Mouse (Mus musculus): ENCODE results near the gene Ppp4r1.

The Ppp4r1 gene

DNA sequence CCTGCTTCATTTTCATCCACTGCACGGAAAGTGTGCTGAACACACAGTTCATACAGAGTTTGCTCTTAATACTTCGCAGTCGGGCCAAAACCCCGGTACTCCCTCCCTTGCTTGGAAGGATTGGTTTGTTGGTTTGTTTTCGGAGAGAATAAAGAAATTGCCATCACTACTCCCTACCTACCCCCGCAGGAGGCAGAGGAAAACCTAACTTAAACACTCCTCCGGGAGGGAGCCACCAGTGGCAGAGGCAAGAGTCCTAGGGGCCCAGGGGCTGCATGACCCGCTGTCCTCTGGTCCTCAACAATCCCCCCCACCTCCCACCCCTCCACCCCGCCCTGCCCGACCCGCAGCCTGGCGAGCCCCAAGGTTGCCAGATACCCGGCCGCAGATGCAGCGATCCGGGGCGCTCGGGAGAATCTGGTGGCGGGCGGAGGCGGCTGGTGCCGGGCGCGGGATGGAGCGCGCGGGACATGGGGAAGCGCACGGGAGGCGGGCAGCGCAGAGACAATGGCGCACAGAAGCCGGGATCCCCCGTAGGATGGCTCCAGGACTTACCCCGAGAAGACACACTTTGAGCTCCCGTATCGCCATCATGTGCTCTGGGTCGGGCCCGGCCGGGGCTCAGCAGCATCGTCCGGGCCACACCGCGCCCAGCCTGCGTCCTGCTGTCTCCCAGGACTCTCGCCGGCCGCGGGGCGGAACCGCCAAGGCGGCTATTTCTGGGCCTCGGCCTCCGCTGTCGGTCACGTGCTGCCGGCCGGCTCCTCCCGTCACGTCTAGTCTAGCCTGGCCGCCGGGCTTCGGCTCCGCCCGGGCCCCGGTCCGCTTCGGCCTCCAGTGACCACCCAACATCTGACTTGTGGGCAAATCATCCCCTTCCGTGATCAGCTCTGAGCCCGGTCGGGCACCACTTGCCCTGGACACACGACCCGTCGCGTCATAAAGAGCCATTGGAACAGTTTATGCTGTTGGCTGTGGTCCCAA, 10.1 kb upstream of the Ppp4r1 start, which contains the start of gene Rab31:
Rab31 (minus strand) TSS at position 802 of the 984 bp plus-strand sequence.
- peak; percentile 69 for DNase-seq (ENCODE audit: low read depth, low spot score)

DNA sequence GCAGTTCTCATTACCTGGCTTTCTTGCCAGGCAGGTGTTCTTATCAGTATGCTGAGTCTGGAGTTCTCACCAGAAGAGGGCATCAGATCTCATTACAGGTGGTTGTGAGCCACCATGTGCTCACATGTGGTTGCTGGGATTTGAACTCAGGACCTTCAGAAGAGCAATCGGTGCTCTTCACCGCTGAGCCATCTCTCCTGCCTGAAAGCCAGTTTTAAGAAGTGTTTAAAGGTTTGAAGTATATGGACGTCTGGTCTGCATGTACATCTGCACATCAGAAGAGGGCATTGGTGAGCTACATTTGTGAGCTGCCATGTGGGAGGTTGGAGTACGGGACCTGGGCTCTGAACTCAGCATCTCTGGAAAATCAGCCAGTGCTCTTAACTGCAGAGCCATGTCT, 8.8 kb upstream of the Ppp4r1 start:
- DNase-seq (ENCODE audit: low read depth, low spot score): no peak

DNA sequence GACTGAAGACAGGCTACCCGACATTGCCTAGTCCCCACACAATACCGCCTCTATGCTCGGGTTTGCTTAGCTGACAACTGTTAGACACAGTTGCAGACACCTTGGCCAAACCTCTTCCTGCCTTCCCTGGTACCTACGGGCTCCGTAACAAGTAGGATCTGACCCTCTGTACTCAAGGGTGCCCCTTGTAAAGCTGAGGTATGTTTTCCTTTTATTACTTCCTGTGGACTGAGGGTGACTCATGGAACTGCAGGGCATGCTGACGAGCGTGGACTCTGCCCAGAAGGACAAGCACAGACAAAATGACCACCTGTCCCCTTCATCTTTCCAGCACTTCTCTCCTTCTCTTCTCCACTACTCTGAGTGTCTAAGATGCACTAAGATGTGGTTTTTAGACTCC, 7.9 kb upstream of the Ppp4r1 start:
- no peak for DNase-seq (ENCODE audit: low read depth, low spot score)

DNA sequence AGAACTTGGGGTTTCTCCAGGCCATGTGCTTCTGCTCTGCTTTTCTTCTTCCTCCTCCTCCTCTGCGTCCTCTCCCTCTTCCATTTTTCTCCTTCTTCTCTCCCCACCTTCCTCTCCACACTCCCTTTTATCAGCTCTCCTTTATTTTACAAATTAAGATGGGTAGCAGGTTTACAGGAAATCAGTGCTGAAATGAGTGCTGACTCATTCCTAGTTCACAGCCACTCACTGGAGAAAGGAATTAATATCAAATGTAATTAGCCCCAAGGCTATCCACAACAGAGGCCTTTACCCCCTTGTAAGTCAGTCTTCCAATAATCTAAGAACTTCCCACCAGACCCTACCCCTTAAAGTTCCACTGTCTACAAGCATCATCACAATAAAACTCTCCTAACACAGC, 6.1 kb upstream of the Ppp4r1 start:
- no peak for DNase-seq (ENCODE audit: low read depth, low spot score)

DNA sequence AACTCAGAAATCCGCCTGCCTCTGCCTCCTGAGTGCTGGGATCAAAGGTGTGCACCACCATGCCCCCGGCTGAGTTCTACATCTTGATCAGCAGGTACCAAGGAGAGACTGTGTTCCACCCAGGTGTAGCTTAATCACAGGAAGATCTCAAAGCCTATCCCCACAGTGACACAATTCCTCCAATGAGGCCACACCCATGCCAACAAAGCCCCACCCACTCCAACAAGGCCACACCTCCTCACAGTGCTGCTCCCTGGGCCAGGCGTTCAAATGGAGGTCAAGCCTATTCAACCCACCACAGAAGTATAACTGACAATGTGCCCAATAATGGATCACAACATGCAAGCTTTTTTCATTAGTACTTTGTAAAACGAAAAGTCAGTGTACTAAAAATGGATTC, 4.9 kb upstream of the Ppp4r1 start:
- DNase-seq (ENCODE audit: low read depth, low spot score): no peak

DNA sequence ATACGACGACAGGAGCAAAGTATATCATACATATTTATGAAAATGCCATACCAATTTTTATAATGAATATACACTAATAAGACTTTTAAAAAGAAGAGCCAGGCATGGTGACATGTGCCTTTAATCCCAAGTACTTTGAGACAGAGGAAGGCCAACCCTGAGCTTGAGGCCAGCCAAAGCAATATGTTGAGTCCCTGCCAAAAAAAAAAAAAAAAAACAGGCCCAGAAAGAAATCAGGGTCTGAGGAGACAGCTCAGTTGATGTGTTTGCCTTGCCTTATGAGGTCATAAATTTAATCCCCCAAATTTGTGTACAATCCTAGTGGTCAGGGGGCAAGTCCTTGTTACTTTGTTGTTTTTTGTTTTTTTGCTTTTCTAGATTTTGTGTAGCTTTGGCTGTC, 1.4 kb upstream of the Ppp4r1 start:
- no peak for DNase-seq (ENCODE audit: low read depth, low spot score)

DNA sequence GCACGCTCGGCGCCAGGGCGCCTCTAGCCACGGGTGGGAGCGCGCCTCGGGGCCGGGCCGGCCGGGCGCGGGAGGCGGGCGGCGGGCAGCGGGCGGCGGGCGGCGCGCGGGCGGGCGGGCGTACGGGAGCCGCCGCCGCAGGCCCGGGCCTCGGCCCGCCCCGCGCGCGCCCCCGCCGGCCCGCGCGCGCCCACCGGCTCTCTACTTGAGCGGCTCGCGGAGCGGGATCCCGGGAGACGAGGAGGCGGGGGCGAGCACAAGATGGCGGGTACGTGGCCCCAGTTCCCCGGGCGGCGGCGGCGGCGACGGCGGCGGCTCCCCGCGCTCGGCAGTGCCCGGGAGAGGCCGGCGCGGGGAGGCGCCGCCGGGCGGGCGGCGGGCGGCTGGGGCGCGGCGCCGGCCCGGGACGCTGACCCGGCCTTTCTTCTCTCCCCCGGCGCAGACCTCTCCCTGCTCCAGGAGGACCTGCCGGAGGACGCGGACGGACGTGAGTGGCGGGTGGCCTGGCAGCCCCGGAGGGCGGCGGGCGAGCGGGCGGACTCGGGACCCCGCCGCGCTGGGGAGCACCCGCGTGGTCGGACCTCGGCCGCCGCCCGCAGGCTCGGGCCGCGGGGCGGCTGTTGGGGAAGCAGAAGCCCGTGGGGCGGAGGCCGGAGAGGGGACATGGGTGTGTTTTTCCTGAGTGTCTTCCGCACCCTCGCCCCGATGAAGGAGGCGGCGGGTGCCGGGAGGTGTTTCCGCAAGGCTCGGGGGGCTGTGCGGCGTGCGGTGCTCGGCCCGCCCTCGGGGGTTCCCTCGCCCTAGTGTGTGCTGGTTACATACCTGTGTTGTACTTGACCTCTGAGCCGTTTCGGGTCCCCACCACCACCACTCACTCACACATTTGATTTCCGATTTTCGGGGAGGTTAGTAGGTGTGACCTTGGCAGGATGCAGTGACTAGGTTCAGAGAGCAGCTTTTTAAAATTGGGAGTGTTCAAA, 1.1 kb downstream of the Ppp4r1 start:
- no peak for DNase-seq (ENCODE audit: low read depth, low spot score)

DNA sequence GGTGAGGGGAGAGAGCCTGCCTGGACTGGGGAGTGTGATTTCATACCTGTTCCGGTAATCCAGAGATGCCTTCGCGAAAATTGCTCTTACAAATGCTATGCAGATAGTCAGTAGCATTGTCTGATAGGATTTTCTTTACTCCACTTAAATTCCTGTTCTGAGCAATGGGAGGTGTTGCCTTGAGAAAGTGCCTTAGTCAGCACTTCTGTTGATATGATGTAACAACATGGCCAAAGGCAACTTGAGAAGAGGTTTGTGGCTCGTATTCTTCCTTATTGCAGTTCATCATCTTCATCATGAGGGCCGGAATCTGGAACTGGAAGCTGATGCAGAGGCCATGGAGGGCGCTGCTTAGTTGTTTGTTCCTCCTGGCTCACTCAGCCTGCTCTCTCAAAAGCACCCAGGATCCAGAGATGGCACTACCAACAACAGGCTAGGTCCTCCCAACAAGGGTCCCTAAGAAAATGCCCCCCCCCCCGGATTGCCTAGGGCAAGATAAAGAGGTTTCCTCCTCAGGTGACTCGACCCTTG, 2.3 kb downstream of the Ppp4r1 start:
- DNase-seq (ENCODE audit: low read depth, low spot score): no peak

DNA sequence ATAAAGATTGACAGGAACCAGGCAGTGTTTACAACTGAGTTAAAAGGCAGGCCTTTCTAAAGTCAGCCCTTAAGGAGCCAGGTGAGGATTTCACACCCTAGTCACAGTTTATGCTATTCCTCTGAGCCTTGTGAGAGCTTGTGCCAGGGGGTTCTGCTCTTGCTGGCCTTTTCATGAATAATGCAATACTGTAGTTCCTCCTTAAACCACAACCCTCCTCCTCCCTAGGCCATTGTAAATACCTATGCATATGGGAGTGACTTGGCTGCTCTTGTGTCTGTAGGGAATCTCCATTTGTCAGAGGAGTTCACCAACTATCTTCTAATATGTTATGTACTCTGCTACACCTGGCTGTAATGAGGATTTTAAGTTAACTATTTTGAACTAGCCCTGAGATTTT, 3.3 kb downstream of the Ppp4r1 start:
- DNase-seq (ENCODE audit: low read depth, low spot score): no peak

DNA sequence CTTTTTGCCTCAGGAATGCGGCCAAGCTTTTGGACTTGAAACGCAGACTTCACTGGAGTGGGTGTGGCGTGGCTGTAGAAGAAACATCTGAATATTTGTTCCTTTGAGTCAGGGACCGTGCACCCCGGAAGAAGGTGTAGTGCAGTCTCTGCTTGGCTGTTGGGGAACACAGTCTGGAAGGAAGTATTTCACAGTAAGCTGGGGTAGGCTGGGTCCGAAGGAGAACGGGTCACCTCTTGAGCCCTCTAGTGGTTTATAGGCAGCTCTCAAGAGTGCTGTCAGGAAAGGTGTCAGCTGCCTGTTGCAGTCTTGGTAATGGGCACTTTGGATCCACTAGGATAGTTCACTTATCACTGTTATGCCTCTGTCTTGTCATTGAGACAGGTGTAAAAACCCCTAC, 3.9 kb downstream of the Ppp4r1 start:
- DNase-seq (ENCODE audit: low read depth, low spot score): no peak

DNA sequence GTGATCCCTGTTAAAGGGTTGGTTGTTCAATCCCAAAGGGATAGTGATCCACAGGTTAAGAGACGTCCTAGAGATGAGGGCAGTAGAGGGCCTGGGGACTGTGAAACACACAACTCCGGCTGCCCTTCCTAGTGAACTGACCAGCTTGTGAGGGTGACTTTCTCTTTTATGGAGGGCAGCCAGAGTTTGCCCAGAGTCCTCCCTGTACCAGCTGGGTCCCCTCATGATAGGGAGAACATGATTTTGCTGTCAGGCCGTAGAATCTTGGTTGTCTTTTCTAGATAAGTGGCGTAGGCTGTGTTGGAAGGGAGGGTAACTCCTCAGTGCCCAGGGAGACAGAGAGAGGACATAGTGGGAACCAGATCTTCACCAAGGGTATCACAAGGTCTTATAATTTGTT, 4.9 kb downstream of the Ppp4r1 start:
- no peak for DNase-seq (ENCODE audit: low read depth, low spot score)

DNA sequence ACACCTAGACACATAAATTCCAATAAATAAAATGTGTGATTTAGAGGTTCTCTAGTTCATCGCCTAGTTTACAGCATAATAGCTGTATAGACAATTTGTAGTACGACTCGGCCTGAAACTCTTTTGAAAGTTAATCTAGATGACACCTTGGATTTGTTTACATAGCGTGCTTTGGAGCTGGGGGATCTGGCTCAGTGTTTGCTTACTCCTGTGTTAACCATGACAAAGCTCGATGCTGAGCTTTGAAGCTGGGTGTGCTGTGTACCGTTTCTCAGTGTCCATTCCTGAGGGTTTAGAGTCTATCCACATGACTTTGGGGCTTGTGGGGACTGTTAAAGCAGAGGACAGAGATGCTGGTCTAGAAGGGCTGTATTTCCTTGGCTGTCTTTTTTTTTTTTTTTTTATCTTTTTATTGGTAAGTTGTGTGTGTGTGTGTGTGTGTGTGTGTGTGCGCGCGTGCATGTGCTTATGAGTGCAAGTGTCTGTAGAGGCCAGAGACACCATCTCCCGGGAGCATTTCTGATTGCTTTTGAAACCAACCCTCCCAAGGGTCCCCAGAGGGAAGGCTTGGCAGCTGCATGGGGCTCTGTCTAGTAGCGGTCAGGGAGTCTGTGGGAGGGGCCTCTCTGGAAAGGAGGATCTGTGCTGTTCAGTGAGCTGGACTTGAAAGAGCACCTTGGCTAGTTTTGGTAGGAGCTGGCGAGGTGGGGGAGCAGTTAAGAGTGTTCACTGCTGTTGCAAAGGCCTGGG, 6.3 kb downstream of the Ppp4r1 start:
- peak; percentile 57 for DNase-seq (ENCODE audit: low read depth, low spot score)

DNA sequence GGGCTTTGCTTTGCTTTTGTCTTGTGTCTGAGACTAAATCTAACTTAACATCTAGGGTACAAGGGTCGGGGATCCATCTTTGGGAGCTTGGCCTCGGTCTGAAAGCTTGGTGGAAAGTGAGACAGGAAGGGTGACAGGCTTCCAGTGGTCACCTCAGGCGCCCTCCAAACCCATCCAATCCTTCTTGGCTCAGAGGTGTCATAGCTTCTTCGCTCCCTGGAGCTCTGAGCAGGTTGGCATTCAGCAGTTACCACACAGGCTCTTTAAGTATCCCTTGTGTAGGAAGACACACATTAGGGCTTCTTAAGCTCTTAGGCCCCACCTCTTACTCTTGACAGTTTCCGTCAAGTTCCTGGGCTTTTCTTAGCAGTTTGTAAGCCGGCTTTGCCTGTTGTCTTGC, 7.2 kb downstream of the Ppp4r1 start:
- DNase-seq (ENCODE audit: low read depth, low spot score): peak; percentile 40

DNA sequence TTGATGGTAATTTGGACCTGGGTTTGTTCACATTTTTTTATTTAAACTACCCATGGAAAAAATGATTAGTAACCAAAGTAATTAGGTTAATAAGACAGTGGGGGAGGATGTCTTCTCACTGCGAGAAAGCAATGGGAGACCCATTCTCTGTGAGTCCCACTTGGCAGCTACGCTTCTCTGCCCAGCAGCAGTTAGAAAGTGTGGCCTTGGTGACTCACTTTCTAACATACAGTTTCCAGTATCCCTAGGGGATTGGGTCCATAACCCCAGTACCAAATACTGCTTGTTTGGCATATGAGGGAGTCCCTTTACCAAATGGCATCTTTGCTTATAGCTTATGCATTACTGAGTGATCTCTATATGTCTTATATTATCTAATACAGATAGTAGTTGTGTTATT, 8.8 kb downstream of the Ppp4r1 start:
- DNase-seq (ENCODE audit: low read depth, low spot score): no peak

DNA sequence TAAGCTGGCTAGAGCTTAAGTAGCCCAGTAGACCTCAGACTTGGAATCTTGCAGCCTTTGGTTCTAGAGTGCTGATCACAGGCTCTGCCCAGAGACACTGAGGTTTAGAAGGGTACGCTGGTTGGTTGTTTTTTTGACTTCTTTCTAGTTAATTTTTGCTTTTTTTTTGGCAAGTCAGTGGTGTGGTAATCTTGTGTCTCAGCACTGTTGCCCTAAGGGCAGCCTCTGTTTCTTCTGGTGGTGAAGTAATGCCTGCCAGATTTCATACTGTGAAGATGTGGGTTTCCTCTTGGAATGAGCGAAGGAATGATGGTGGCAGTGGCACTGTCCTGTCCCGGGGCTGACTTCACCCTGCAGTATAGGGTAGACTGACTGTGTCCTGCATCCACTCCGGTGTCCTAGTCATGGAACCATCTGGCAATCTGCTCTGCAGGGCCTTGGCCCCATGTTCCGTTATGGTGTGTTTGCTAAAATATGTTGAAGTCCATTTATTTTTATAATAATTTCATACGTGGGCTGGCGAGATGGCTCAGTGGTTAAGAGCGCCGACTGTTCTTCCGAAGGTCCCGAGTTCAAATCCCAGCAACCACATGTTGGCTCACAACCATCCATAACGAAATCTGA, 11.0 kb downstream of the Ppp4r1 start:
- DNase-seq (ENCODE audit: low read depth, low spot score): no peak

DNA sequence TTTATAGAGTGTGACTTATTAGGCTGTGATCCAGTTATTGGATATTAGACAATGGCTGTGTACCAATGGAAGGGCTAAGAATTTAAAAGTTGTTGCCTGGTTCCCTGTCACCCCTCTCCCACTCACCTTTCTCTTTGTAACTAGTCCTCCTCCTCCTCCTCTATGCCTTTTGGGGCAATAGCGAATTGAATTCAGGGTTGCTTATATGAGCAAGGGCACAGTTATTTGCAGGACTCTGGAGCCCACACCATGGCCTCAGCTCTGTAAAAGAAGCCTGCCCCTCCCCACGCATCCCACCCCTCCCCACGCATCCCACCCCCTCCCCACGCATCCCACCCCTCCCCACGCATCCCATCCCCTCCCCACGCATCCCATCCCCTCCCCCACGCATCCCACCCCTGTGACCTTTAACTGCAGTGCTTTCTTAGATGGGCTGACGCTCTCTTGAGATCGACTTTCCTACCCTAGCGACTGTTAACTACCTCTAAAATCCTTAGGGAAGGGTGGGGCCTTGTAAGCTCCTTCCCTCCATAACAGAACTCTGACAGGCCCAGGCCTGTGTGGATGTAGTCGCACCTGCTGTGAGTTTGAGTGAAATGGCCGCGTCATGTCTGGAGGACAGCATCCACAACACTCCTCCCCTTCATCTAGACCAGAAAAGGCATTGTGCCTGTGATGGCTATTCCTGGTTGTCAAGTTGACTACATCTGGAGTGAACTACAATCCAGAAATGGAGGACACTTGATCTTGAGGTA, 11.9 kb downstream of the Ppp4r1 start:
- DNase-seq (ENCODE audit: low read depth, low spot score): no peak

DNA sequence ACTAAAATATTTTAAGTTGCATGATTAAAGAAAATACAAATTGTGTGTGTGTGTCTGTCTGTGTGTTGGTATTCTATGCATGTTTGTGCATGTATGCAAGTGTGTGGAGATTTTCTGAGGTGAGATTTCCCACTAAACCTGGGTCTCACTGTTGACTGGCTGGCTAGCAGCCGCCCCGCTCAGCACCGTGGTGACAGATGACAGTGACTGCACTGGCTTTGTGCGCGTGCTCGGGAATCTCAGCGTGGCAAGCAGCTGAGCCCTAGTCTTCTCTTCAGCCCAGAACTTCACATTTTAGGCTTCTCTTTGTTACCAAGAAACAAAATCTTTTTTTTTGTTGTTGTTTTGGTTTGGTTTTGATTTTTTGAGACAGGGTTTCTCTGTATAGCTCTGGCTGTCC, 13.7 kb downstream of the Ppp4r1 start:
- DNase-seq (ENCODE audit: low read depth, low spot score): no peak

DNA sequence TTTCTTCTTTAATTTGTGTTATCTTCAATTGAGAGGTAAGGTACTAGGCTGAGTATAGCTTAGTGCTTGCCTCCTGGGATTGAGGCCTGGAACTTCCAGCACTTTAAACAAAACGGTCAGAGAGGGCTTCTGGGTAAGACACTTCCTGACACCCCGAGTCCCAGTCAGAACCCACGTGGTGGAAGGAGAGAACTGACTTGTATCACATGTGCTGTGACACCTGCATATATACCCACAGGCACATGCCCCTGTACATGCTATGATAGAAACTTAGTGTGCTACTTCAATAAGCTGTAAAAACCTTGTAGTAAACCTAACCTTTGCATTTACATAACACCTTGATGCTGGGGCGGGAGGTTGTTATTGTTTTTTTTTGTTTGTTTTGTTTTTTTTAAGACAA, 16.1 kb downstream of the Ppp4r1 start:
- no peak for DNase-seq (ENCODE audit: low read depth, low spot score)

DNA sequence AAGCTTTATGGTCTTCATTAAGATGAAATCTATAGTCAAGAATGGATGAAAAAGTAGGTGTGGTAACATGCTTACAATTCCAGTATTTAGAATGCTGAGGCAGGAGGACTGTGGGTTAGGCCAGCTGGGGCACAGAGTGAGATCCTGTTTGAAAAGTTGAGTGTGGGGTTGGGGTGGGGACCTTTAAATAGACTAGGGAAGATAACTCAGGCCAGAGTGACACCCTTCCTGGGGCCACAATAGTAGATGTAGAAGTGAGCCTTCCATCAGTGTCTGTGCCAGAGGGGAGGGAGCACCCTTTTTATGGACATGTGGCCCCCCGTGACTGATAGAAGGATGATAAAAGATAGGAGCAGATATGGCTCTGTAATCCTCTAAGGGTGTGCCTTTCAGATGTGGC, 17.0 kb downstream of the Ppp4r1 start:
- DNase-seq (ENCODE audit: low read depth, low spot score): no peak

DNA sequence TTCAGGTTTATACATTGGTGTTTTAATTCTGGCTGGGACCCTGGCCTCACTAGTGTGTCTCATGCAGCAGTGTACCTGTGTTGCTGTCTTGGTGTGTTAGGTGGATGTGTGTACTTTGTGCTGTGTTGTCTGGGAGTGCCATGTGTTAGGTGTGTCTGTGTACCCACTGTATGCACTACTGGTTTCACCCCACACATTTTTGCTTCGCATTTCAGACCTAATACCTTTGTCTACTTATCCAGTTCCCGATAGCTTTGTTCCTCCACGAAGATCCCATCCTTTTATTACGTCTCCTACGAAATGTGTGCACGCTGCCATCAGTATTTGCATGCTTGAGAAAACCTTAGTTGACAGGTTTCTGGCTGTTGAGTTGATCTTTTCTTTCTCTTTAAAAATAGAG, 18.1 kb downstream of the Ppp4r1 start:
- no peak for DNase-seq (ENCODE audit: low read depth, low spot score)
